Mouse (Mus musculus): ENCODE measurements around the gene Gm20388. TPM values are rescaled to one million over a fixed set of nuclear protein-coding genes. Genes with fewer than 3 reads are reported as not detected.

Gene Gm20388
- total RNA-seq, 1 experiment = 27.0 TPM

GRCm38 (mm10) chr8:122682820-122683219, 2772.2 kb downstream of the Gm20388 start:
- DNase-seq (ENCODE audit: low read depth, low spot score) = no peak
- H3K9me3 ChIP-seq (ENCODE audit: control insufficient read depth, insufficient read depth, low read depth, low read length) = no peaks in the 10 kb centered on the region
- no peaks in the 10 kb centered on the region for H3K4me1 ChIP-seq (ENCODE audit: control insufficient read depth in 2 of 2, insufficient read depth in 2 of 2, low read length in 2 of 2, poor library complexity in 1 of 2)
- no peaks in the 10 kb centered on the region for H3K36me3 ChIP-seq (ENCODE audit: control insufficient read depth, insufficient read depth, low read length, poor library complexity, severe bottlenecking)
- TF ChIP-seq MAFK (IDR thresholded peaks at IDR 0.05; ENCODE audit: insufficient read depth, low read depth, low read length) (no peak), CHD2 (IDR thresholded peaks at IDR 0.05; ENCODE audit: low read depth, low read length) (no peak), ZC3H11A (IDR thresholded peaks at IDR 0.05; ENCODE audit: borderline replicate concordance, low read depth, low read length) (no peak), HCFC1 (IDR thresholded peaks at IDR 0.05; ENCODE audit: borderline replicate concordance, insufficient read depth, low read length) (no peak), ZNF384 (IDR thresholded peaks at IDR 0.05; ENCODE audit: low read depth, low read length) (no peak)
- no peak overlapping the region for H3K9ac ChIP-seq (ENCODE audit: insufficient read depth, low read depth, low read length, poor library complexity, severe bottlenecking)
- in situ Hi-C loops (cut with MboI; ENCODE audit: low sequenced_read_pairs in 2 of 2, unreplicated experiment in 2 of 2) = no loop called here
- H3K4me3 ChIP-seq (ENCODE audit: insufficient read depth in 1 of 2, low read depth in 1 of 2, low read length in 2 of 2, poor library complexity in 1 of 2, severe bottlenecking in 1 of 2) = no peak overlapping the region
- H3K27ac ChIP-seq (ENCODE audit: insufficient read depth, low read depth, low read length, poor library complexity, severe bottlenecking) = no peak overlapping the region

- no peak for DNase-seq (ENCODE audit: low read depth, low spot score)
- TF ChIP-seq ZC3H11A (IDR thresholded peaks at IDR 0.05; ENCODE audit: borderline replicate concordance, low read depth, low read length) (no peak), ZNF384 (IDR thresholded peaks at IDR 0.05; ENCODE audit: low read depth, low read length) (no peak), HCFC1 (IDR thresholded peaks at IDR 0.05; ENCODE audit: borderline replicate concordance, insufficient read depth, low read length) (no peak), CHD2 (IDR thresholded peaks at IDR 0.05; ENCODE audit: low read depth, low read length) (no peak), MAFK (IDR thresholded peaks at IDR 0.05; ENCODE audit: insufficient read depth, low read depth, low read length) (no peak)
- no peak overlapping the region for H3K4me3 ChIP-seq (ENCODE audit: insufficient read depth in 1 of 2, low read depth in 1 of 2, low read length in 2 of 2, poor library complexity in 1 of 2, severe bottlenecking in 1 of 2)
- in situ Hi-C loops (cut with MboI; ENCODE audit: low sequenced_read_pairs in 2 of 2, unreplicated experiment in 2 of 2) = no loop called here
- no peaks in the 10 kb centered on the region for H3K4me1 ChIP-seq (ENCODE audit: control insufficient read depth in 2 of 2, insufficient read depth in 2 of 2, low read length in 2 of 2, poor library complexity in 1 of 2)
- H3K9ac ChIP-seq (ENCODE audit: insufficient read depth, low read depth, low read length, poor library complexity, severe bottlenecking) = no peak overlapping the region
- no peaks in the 10 kb centered on the region for H3K9me3 ChIP-seq (ENCODE audit: control insufficient read depth, insufficient read depth, low read depth, low read length)
- H3K36me3 ChIP-seq (ENCODE audit: control insufficient read depth, insufficient read depth, low read length, poor library complexity, severe bottlenecking) = no peaks in the 10 kb centered on the region
- no peak overlapping the region for H3K27ac ChIP-seq (ENCODE audit: insufficient read depth, low read depth, low read length, poor library complexity, severe bottlenecking)
These were observed 2774.6 kb downstream of the Gm20388 start for GRCm38 (mm10) chr8:122685097-122685861.

- no peak overlapping the region for H3K9ac ChIP-seq (ENCODE audit: insufficient read depth, low read depth, low read length, poor library complexity, severe bottlenecking)
- in situ Hi-C loops (cut with MboI; ENCODE audit: low sequenced_read_pairs in 2 of 2, unreplicated experiment in 2 of 2) = no loop called here
- H3K9me3 ChIP-seq (ENCODE audit: control insufficient read depth, insufficient read depth, low read depth, low read length) = no peaks in the 10 kb centered on the region
These were observed 2776.2 kb downstream of the Gm20388 start for GRCm38 (mm10) chr8:122686879-122687278.

GRCm38 (mm10) chr8:122689315-122689714, 2778.7 kb downstream of the Gm20388 start:
- no peak for DNase-seq (ENCODE audit: low read depth, low spot score)
- Histone ChIP-seq H3K4me1 (ENCODE audit: control insufficient read depth in 2 of 2, insufficient read depth in 2 of 2, low read length in 2 of 2, poor library complexity in 1 of 2) (no peaks in the 10 kb centered on the region), H3K9ac (ENCODE audit: insufficient read depth, low read depth, low read length, poor library complexity, severe bottlenecking) (no peak overlapping the region), H3K36me3 (ENCODE audit: control insufficient read depth, insufficient read depth, low read length, poor library complexity, severe bottlenecking) (no peaks in the 10 kb centered on the region), H3K4me3 (ENCODE audit: insufficient read depth in 1 of 2, low read depth in 1 of 2, low read length in 2 of 2, poor library complexity in 1 of 2, severe bottlenecking in 1 of 2) (no peak overlapping the region), H3K9me3 (ENCODE audit: control insufficient read depth, insufficient read depth, low read depth, low read length) (no peaks in the 10 kb centered on the region), H3K27ac (ENCODE audit: insufficient read depth, low read depth, low read length, poor library complexity, severe bottlenecking) (no peak overlapping the region)
- no peak for TF ChIP-seq HCFC1 (IDR thresholded peaks at IDR 0.05; ENCODE audit: borderline replicate concordance, insufficient read depth, low read length)
- no peak for TF ChIP-seq ZNF384 (IDR thresholded peaks at IDR 0.05; ENCODE audit: low read depth, low read length)
- in situ Hi-C loops (cut with MboI; ENCODE audit: low sequenced_read_pairs in 2 of 2, unreplicated experiment in 2 of 2) = no loop called here

More at GRCm38 (mm10) chr8:122686879-122687278, 2776.2 kb downstream of the Gm20388 start:
- DNase-seq (ENCODE audit: low read depth, low spot score) = no peak
- no peak overlapping the region for H3K27ac ChIP-seq (ENCODE audit: insufficient read depth, low read depth, low read length, poor library complexity, severe bottlenecking)
- H3K36me3 ChIP-seq (ENCODE audit: control insufficient read depth, insufficient read depth, low read length, poor library complexity, severe bottlenecking) = no peaks in the 10 kb centered on the region
- no peaks in the 10 kb centered on the region for H3K4me1 ChIP-seq (ENCODE audit: control insufficient read depth in 2 of 2, insufficient read depth in 2 of 2, low read length in 2 of 2, poor library complexity in 1 of 2)
- no peak overlapping the region for H3K4me3 ChIP-seq (ENCODE audit: insufficient read depth in 1 of 2, low read depth in 1 of 2, low read length in 2 of 2, poor library complexity in 1 of 2, severe bottlenecking in 1 of 2)
- TF ChIP-seq CHD2 (IDR thresholded peaks at IDR 0.05; ENCODE audit: low read depth, low read length) = no peak

GRCm38 (mm10) chr8:122691018-122691417, 2780.4 kb downstream of the Gm20388 start:
- no peak overlapping the region for H3K27ac ChIP-seq (ENCODE audit: insufficient read depth, low read depth, low read length, poor library complexity, severe bottlenecking)
- H3K9me3 ChIP-seq (ENCODE audit: control insufficient read depth, insufficient read depth, low read depth, low read length) = no peaks in the 10 kb centered on the region
- H3K4me1 ChIP-seq (ENCODE audit: control insufficient read depth in 2 of 2, insufficient read depth in 2 of 2, low read length in 2 of 2, poor library complexity in 1 of 2) = no peaks in the 10 kb centered on the region
- no peak overlapping the region for H3K9ac ChIP-seq (ENCODE audit: insufficient read depth, low read depth, low read length, poor library complexity, severe bottlenecking)
- no peak for DNase-seq (ENCODE audit: low read depth, low spot score)
- TF ChIP-seq CHD2 (IDR thresholded peaks at IDR 0.05; ENCODE audit: low read depth, low read length) = no peak
- TF ChIP-seq ZC3H11A (IDR thresholded peaks at IDR 0.05; ENCODE audit: borderline replicate concordance, low read depth, low read length) = no peak
- TF ChIP-seq ZNF384 (IDR thresholded peaks at IDR 0.05; ENCODE audit: low read depth, low read length) = no peak
- no peak for TF ChIP-seq HCFC1 (IDR thresholded peaks at IDR 0.05; ENCODE audit: borderline replicate concordance, insufficient read depth, low read length)
- TF ChIP-seq MAFK (IDR thresholded peaks at IDR 0.05; ENCODE audit: insufficient read depth, low read depth, low read length) = no peak
- H3K36me3 ChIP-seq (ENCODE audit: control insufficient read depth, insufficient read depth, low read length, poor library complexity, severe bottlenecking) = no peaks in the 10 kb centered on the region
- in situ Hi-C loops (cut with MboI; ENCODE audit: low sequenced_read_pairs in 2 of 2, unreplicated experiment in 2 of 2) = no loop called here
- H3K4me3 ChIP-seq (ENCODE audit: insufficient read depth in 1 of 2, low read depth in 1 of 2, low read length in 2 of 2, poor library complexity in 1 of 2, severe bottlenecking in 1 of 2) = no peak overlapping the region
